Mouse (Mus musculus): ENCODE results near the gene Frmd4a.

Frmd4a gene

GRCm38 (mm10) chr2:4286390-4286901 lies 268.9 kb downstream of the Frmd4a start:
- no peak for DNase-seq (ENCODE audit: low read depth, low spot score)

- DNase-seq (ENCODE audit: low read depth, low spot score), result no peak
Measured at GRCm38 (mm10) chr2:4290475-4290874, 273.0 kb downstream of the Frmd4a start.

- DNase-seq (ENCODE audit: low read depth, low spot score), result no peak
Measured at GRCm38 (mm10) chr2:4291100-4291499, 273.6 kb downstream of the Frmd4a start.

GRCm38 (mm10) chr2:4291671-4292070 lies 274.2 kb downstream of the Frmd4a start:
- DNase-seq (ENCODE audit: low read depth, low spot score), result no peak

- DNase-seq (ENCODE audit: low read depth, low spot score), result peak; percentile 47
Measured at GRCm38 (mm10) chr2:4293726-4294125, 276.2 kb downstream of the Frmd4a start.

- no peak for DNase-seq (ENCODE audit: low read depth, low spot score)
Measured at GRCm38 (mm10) chr2:4295641-4296040, 278.1 kb downstream of the Frmd4a start.

- no peak for DNase-seq (ENCODE audit: low read depth, low spot score)
Measured at GRCm38 (mm10) chr2:4296881-4297280, 279.4 kb downstream of the Frmd4a start.

GRCm38 (mm10) chr2:4298325-4299215 lies 281.1 kb downstream of the Frmd4a start:
- DNase-seq (ENCODE audit: low read depth, low spot score), result no peak

- no peak for DNase-seq (ENCODE audit: low read depth, low spot score)
Measured at GRCm38 (mm10) chr2:4299593-4299992, 282.1 kb downstream of the Frmd4a start.

- DNase-seq (ENCODE audit: low read depth, low spot score), result no peak
Measured at GRCm38 (mm10) chr2:4300383-4300811, 282.9 kb downstream of the Frmd4a start.

GRCm38 (mm10) chr2:4300816-4301215 lies 283.3 kb downstream of the Frmd4a start:
- no peak for DNase-seq (ENCODE audit: low read depth, low spot score)

GRCm38 (mm10) chr2:4301256-4301655 lies 283.7 kb downstream of the Frmd4a start:
- DNase-seq (ENCODE audit: low read depth, low spot score), result no peak

GRCm38 (mm10) chr2:4301692-4302091 lies 284.2 kb downstream of the Frmd4a start:
- DNase-seq (ENCODE audit: low read depth, low spot score), result no peak

- DNase-seq (ENCODE audit: low read depth, low spot score), result no peak
Measured at GRCm38 (mm10) chr2:4302119-4302518, 284.6 kb downstream of the Frmd4a start.

- DNase-seq (ENCODE audit: low read depth, low spot score), result no peak
Measured at GRCm38 (mm10) chr2:4307076-4307475, 289.6 kb downstream of the Frmd4a start.

GRCm38 (mm10) chr2:4314545-4314944 lies 297.0 kb downstream of the Frmd4a start:
- no peak for DNase-seq (ENCODE audit: low read depth, low spot score)

GRCm38 (mm10) chr2:4316589-4316988 lies 299.1 kb downstream of the Frmd4a start:
- DNase-seq (ENCODE audit: low read depth, low spot score), result peak; percentile 7

GRCm38 (mm10) chr2:4318134-4318533 lies 300.6 kb downstream of the Frmd4a start:
- DNase-seq (ENCODE audit: low read depth, low spot score), result no peak

- no peak for DNase-seq (ENCODE audit: low read depth, low spot score)
Measured at GRCm38 (mm10) chr2:4326241-4327010, 308.9 kb downstream of the Frmd4a start.

GRCm38 (mm10) chr2:4327011-4327340 lies 309.5 kb downstream of the Frmd4a start:
- DNase-seq (ENCODE audit: low read depth, low spot score), result no peak

- no peak for DNase-seq (ENCODE audit: low read depth, low spot score)
Measured at GRCm38 (mm10) chr2:4332441-4332840, 314.9 kb downstream of the Frmd4a start.

- DNase-seq (ENCODE audit: low read depth, low spot score), result no peak
Measured at GRCm38 (mm10) chr2:4334201-4334600, 316.7 kb downstream of the Frmd4a start.

GRCm38 (mm10) chr2:4334936-4335335 lies 317.4 kb downstream of the Frmd4a start:
- no peak for DNase-seq (ENCODE audit: low read depth, low spot score)

Data from ZHBTc4 (cell line).